Mouse (Mus musculus): ENCODE data around the gene Naga.

- TF ChIP-seq CTCF (IDR thresholded peaks at IDR 0.05; ENCODE audit: low read depth) (no peak), EP300 (IDR thresholded peaks at IDR 0.05; ENCODE audit: low read depth) (no peak)
Measured at GRCm38 (mm10) chr15:82298764-82299561, 39.8 kb downstream of the Naga start, which contains the start of gene Wbp2nl.

Measured in heart, postnatal 0 days (tissue).